Mouse (Mus musculus) heart, embryonic 14.5 days (tissue): ENCODE results near the gene Ppp1r2. TPM values are rescaled to one million over a fixed set of nuclear protein-coding genes. Genes with fewer than 3 reads are reported as not detected.

ENCODE experiments used
- ATAC-seq: fragments of 200-750 bp; cut with Nextera tagmentation; 2 replicates; pipeline ENCODE4 v1.8.0; 2017; ENCODE audit warnings: low read depth, moderate TSS enrichment; ENCODE audit not compliant: insufficient number of reproducible peaks, insufficient read depth, low FRiP score
- H3K27ac ChIP-seq, 2 experiments: fragments of 200-500 bp in 1 of 2; fragments of 300-500 bp in 1 of 2; sonication (generic) in 1 of 2; replicated peaks in 1 of 2; 2 replicates each; pipeline ENCODE4 v1.5.1; 2012 to 2014; ENCODE audit warnings: low read depth in 2 of 2, low read length in 2 of 2, control low read depth in 1 of 2, mild to moderate bottlenecking in 1 of 2, mixed read lengths in 1 of 2; ENCODE audit not compliant: control insufficient read depth in 1 of 2, insufficient read depth in 1 of 2
- H3K27me3 ChIP-seq: fragments of 300-500 bp; sonication (generic); 2 replicates; pipeline ENCODE4 v1.6.1; 2014; ENCODE audit warnings: mild to moderate bottlenecking, low read length, control low read depth; ENCODE audit not compliant: control insufficient read depth, insufficient read depth
- H3K36me3 ChIP-seq: fragments of 300-500 bp; sonication (generic); 2 replicates; pipeline ENCODE4 v1.6.1; 2014; ENCODE audit warnings: mild to moderate bottlenecking, control low read depth, low read length, mixed read lengths; ENCODE audit not compliant: control insufficient read depth, insufficient read depth
- H3K4me1 ChIP-seq, 2 experiments: fragments of 200-500 bp in 1 of 2; fragments of 300-500 bp in 1 of 2; sonication (generic) in 1 of 2; 2 replicates each; pipeline ENCODE4 v1.6.1; 2012 to 2014; ENCODE audit warnings: low read length in 2 of 2, control low read depth in 1 of 2, mixed read lengths in 1 of 2; ENCODE audit not compliant: control insufficient read depth in 2 of 2, insufficient read depth in 2 of 2
- H3K4me2 ChIP-seq: fragments of 300-500 bp; sonication (generic); 2 replicates; pipeline ENCODE4 v1.6.1; 2014; ENCODE audit warnings: mild to moderate bottlenecking, low read length
- H3K4me3 ChIP-seq, 2 experiments: fragments of 200-500 bp in 1 of 2; fragments of 300-500 bp in 1 of 2; sonication (generic) in 1 of 2; 2 replicates each; pipeline ENCODE4 v1.5.1; 2012 to 2014; ENCODE audit warnings: low read length in 2 of 2, mild to moderate bottlenecking in 2 of 2, control low read depth in 1 of 2, low read depth in 1 of 2, moderate library complexity in 1 of 2; ENCODE audit not compliant: control insufficient read depth in 1 of 2, insufficient read depth in 1 of 2
- H3K9ac ChIP-seq: fragments of 300-500 bp; sonication (generic); 2 replicates; pipeline ENCODE4 v1.6.1; 2014; ENCODE audit warnings: mild to moderate bottlenecking, low read length
- H3K9me3 ChIP-seq: fragments of 300-500 bp; sonication (generic); 2 replicates; pipeline ENCODE4 v1.6.1; 2016; ENCODE audit warnings: low read length, control low read depth; ENCODE audit not compliant: control insufficient read depth
- WGBS: fragments of 180-500 bp; shearing (Covaris S2); extraction: QIAGEN DNeasy Blood & Tissue Kit; methylation state at CpG from one replicate; pipeline ENCODE4 v1.1.7; 2014; 5-methylcytosine and 5-hydroxymethylcytosine counted together
- polyA plus RNA-seq: library from polyadenylated mRNA; unstranded; fragments of >200 nt; fragmentation: Nextera tagmentation; extraction: Ambion mirVana; gene quantifications from 2 replicates; pipeline ENCODE4 v1.2.1, GENCODE M21; 2014

Ppp1r2 gene
- polyA plus RNA-seq, 1 experiment from 2014 or later = 105 TPM

- 78% methylated on average over 3 of the region's 3 CpGs for WGBS
- no peak for ATAC-seq
- H3K27ac ChIP-seq = no peak overlapping the region
- no peaks in the 10 kb centered on the region for H3K4me1 ChIP-seq
- no peak overlapping the region for H3K4me2 ChIP-seq
- no peaks in the 10 kb centered on the region; the same call in 1 of the 2 replicates for H3K27me3 ChIP-seq
- no peaks in the 10 kb centered on the region for H3K36me3 ChIP-seq
- no peak overlapping the region for H3K9ac ChIP-seq
- no peak overlapping the region for H3K4me3 ChIP-seq
- no peaks in the 10 kb centered on the region for H3K9me3 ChIP-seq
Measured at GRCm38 (mm10) chr16:31244053-31244452, 31.0 kb downstream of the Ppp1r2 start.

GRCm38 (mm10) chr16:31241433-31241832, 33.6 kb downstream of the Ppp1r2 start:
- WGBS = 82% methylated on average over 9 of the region's 9 CpGs
- Histone ChIP-seq H3K4me1 (no peaks in the 10 kb centered on the region), H3K4me2 (no peak overlapping the region), H3K27me3 (no peaks in the 10 kb centered on the region; the same call in 1 of the 2 replicates), H3K4me3 (no peak overlapping the region), H3K9ac (no peak overlapping the region), H3K9me3 (no peaks in the 10 kb centered on the region), H3K27ac (no peak overlapping the region), H3K36me3 (no peaks in the 10 kb centered on the region)
- no peak for ATAC-seq

GRCm38 (mm10) chr16:31240569-31240968, 34.5 kb downstream of the Ppp1r2 start:
- H3K27ac ChIP-seq = no peak overlapping the region
- 87% methylated on average over 8 of the region's 8 CpGs for WGBS
- peaks cover 1 to 4% of the 10 kb centered on the region in 2 experiments; a peak in 2 of 4 replicates for H3K4me1 ChIP-seq
- H3K9ac ChIP-seq = no peak overlapping the region
- H3K36me3 ChIP-seq = no peaks in the 10 kb centered on the region
- no peak overlapping the region for H3K4me2 ChIP-seq
- H3K9me3 ChIP-seq = no peaks in the 10 kb centered on the region
- H3K4me3 ChIP-seq = no peak overlapping the region
- no peak for ATAC-seq
- H3K27me3 ChIP-seq = no peaks in the 10 kb centered on the region; the same call in 1 of the 2 replicates

GRCm38 (mm10) chr16:31238281-31238680, 36.8 kb downstream of the Ppp1r2 start:
- 40% methylated on average over 5 of the region's 5 CpGs for WGBS

GRCm38 (mm10) chr16:31235457-31236310, 39.4 kb downstream of the Ppp1r2 start:
- no peaks in the 10 kb centered on the region for H3K27me3 ChIP-seq
- peak overlapping the region in 1 of 2 experiments; percentile 15; a peak in 1 of 4 replicates for H3K4me3 ChIP-seq
- no peak for ATAC-seq
- 15% methylated on average over 17 of the region's 18 CpGs for WGBS
- H3K9me3 ChIP-seq = no peaks in the 10 kb centered on the region
- H3K4me2 ChIP-seq = peak overlapping the region; percentile 50
- no peak overlapping the region for H3K27ac ChIP-seq
- H3K36me3 ChIP-seq = no peaks in the 10 kb centered on the region
- peaks cover 11 to 14% of the 10 kb centered on the region in 2 experiments for H3K4me1 ChIP-seq
- no peak overlapping the region for H3K9ac ChIP-seq

More at GRCm38 (mm10) chr16:31238281-31238680, 36.8 kb downstream of the Ppp1r2 start:
- Histone ChIP-seq H3K4me2 (no peak overlapping the region), H3K27me3 (no peaks in the 10 kb centered on the region; the same call in 1 of the 2 replicates), H3K36me3 (no peaks in the 10 kb centered on the region), H3K27ac (no peak overlapping the region), H3K4me3 (no peak overlapping the region), H3K9ac (no peak overlapping the region), H3K9me3 (no peaks in the 10 kb centered on the region), H3K4me1 (peaks cover 10 to 12% of the 10 kb centered on the region in 2 experiments)
- no peak for ATAC-seq

GRCm38 (mm10) chr16:31234808-31235456, 40.1 kb downstream of the Ppp1r2 start:
- H3K4me1 ChIP-seq = peaks cover 11 to 14% of the 10 kb centered on the region in 2 experiments
- no peak overlapping the region for H3K4me3 ChIP-seq
- H3K4me2 ChIP-seq = no peak overlapping the region
- no peaks in the 10 kb centered on the region for H3K36me3 ChIP-seq
- WGBS = 77% methylated on average over 12 of the region's 12 CpGs
- H3K9me3 ChIP-seq = no peaks in the 10 kb centered on the region
- H3K9ac ChIP-seq = no peak overlapping the region
- H3K27me3 ChIP-seq = no peaks in the 10 kb centered on the region
- no peak for ATAC-seq
- H3K27ac ChIP-seq = no peak overlapping the region

- H3K4me3 ChIP-seq = no peak overlapping the region
- H3K36me3 ChIP-seq = no peaks in the 10 kb centered on the region
- WGBS = 58% methylated on average over 3 of the region's 3 CpGs
- H3K9ac ChIP-seq = no peak overlapping the region
- H3K27ac ChIP-seq = no peak overlapping the region
- no peaks in the 10 kb centered on the region for H3K27me3 ChIP-seq
- no peak for ATAC-seq
- H3K4me1 ChIP-seq = peaks cover 11 to 14% of the 10 kb centered on the region in 2 experiments
- no peaks in the 10 kb centered on the region for H3K9me3 ChIP-seq
- peak overlapping the region; percentile 68 for H3K4me2 ChIP-seq
Measured at GRCm38 (mm10) chr16:31234356-31234755, 40.7 kb downstream of the Ppp1r2 start.
